Mouse (Mus musculus) neural tube, embryonic 15.5 days (tissue): ENCODE data around the gene Arid5b. TPM values are rescaled to one million over a fixed set of nuclear protein-coding genes. Genes with fewer than 3 reads are reported as not detected.

ENCODE experiments used
- ATAC-seq: fragments of 200-750 bp; cut with Nextera tagmentation; 2 replicates; pipeline ENCODE4 v1.8.0; 2017; ENCODE audit warnings: mild to moderate bottlenecking, moderate TSS enrichment, moderate library complexity; ENCODE audit not compliant: low FRiP score
- H3K27ac ChIP-seq: fragments of 300-500 bp; sonication (generic); replicated peaks from 2 replicates; pipeline ENCODE4 v1.5.1; 2015; ENCODE audit warnings: mild to moderate bottlenecking, inconsistent platforms
- H3K27me3 ChIP-seq: fragments of 300-500 bp; sonication (generic); replicated peaks from 2 replicates; pipeline ENCODE4 v1.6.1; 2015; ENCODE audit warnings: inconsistent platforms
- H3K36me3 ChIP-seq: fragments of 300-500 bp; sonication (generic); 2 replicates; pipeline ENCODE4 v1.6.1; 2015; ENCODE audit warnings: inconsistent platforms
- H3K4me1 ChIP-seq: fragments of 300-500 bp; sonication (generic); 2 replicates; pipeline ENCODE4 v1.6.1; 2015; ENCODE audit warnings: inconsistent platforms
- H3K4me2 ChIP-seq: fragments of 300-500 bp; sonication (generic); 2 replicates; pipeline ENCODE4 v1.6.1; 2015; ENCODE audit warnings: inconsistent platforms, mild to moderate bottlenecking, moderate library complexity
- H3K4me3 ChIP-seq: fragments of 300-500 bp; sonication (generic); replicated peaks from 2 replicates; pipeline ENCODE4 v1.5.1; 2015; ENCODE audit warnings: mild to moderate bottlenecking, inconsistent platforms
- H3K9ac ChIP-seq: fragments of 300-500 bp; sonication (generic); replicated peaks from 2 replicates; pipeline ENCODE4 v1.6.1; 2015; ENCODE audit warnings: mild to moderate bottlenecking, inconsistent platforms
- H3K9me3 ChIP-seq: fragments of 300-500 bp; sonication (generic); replicated peaks from 2 replicates; pipeline ENCODE4 v1.6.1; 2016; ENCODE audit warnings: inconsistent platforms
- WGBS: fragments of 180-500 bp; shearing (Covaris S2); methylation state at CpG from one replicate; pipeline ENCODE4 v1.1.7; 2015; ENCODE audit warnings: mixed read lengths; 5-methylcytosine and 5-hydroxymethylcytosine counted together
- polyA plus RNA-seq: library from polyadenylated mRNA; unstranded; fragments of >200 nt; fragmentation: Nextera tagmentation; extraction: Ambion mirVana; gene quantifications from 2 replicates; pipeline ENCODE4 v1.2.1, GENCODE M21; 2015

Arid5b gene
- polyA plus RNA-seq, 1 experiment from 2014 or later, result 18.4 TPM

DNA sequence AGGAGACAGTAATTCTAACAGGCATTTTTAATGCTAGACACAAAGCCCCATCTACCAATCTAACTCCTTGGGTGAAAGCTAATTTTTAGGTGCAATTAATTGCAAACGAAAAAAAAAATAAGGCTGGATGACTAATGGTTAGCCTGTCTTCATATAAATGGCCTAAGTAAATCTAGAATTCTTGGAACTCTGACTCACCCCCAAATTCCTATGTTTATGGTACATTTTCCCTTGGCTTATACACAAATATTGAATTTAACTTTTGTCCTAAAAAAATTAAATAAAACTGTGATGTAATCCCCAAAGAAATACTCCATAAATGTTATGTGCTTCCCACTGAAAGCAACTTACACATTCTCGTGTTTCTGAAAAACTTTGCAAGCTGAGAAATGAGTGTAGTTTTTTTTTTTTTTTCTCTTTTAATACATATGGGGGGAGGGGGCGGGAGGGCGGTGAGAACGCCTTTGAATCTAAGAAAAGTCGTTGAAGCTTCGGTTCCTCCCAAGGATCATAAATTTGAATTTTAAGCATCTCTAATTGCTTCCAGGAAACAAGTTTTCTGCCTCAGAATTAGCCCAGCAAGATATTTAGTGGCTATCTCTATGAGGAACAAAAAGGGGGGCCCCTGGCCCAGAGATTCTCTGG lies 31.8 kb downstream of the Arid5b start:
- no peaks in the 10 kb centered on the region for H3K9me3 ChIP-seq
- no peak for ATAC-seq
- peaks cover 10% of the 10 kb centered on the region; the same call in 1 of the 2 replicates for H3K4me1 ChIP-seq
- H3K27me3 ChIP-seq, result no peaks in the 10 kb centered on the region
- no peak overlapping the region for H3K4me2 ChIP-seq
- H3K27ac ChIP-seq, result no peak overlapping the region
- WGBS, result 35% methylated on average over 7 of the region's 7 CpGs
- no peak overlapping the region for H3K9ac ChIP-seq
- H3K36me3 ChIP-seq, result peaks cover 11% of the 10 kb centered on the region
- H3K4me3 ChIP-seq, result no peak overlapping the region

DNA sequence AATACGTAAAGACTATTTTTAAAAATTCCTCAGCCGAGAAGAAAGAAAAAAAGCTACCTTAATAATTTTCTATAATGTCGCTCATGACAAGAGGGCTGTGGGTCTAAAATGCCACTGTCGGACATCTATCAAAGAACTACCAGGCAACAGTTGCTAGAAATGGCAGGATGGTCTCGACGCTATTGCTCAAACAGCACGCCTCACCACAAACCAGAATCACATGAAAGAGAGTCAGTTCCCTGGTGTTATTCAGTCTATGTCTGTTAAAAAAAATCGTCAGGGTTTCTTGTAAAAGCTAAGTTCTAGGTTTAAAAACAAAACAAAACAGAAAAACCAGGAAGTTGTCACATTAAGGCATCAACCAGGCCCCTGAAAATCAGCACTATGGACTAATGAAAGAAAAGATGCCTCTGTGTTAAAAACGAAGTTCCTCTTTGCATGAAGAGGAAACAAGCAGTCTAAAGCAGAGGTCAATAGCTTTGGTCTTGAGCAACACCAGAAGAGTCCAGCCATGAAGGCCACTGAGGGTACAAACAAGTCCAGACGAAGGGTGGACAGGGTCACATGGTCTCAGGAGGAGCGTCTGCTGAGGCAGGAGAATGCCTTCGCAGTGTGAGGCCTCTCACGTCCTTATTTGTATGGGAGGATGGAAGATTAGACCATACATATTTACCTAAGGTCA lies 37.6 kb downstream of the Arid5b start:
- H3K4me2 ChIP-seq, result no peak overlapping the region
- H3K36me3 ChIP-seq, result peaks cover 17% of the 10 kb centered on the region
- H3K27ac ChIP-seq, result no peak overlapping the region
- ATAC-seq, result no peak
- WGBS, result 90% methylated on average over 13 of the region's 13 CpGs
- no peak overlapping the region for H3K4me3 ChIP-seq
- no peaks in the 10 kb centered on the region for H3K27me3 ChIP-seq
- H3K9ac ChIP-seq, result no peak overlapping the region
- H3K9me3 ChIP-seq, result no peaks in the 10 kb centered on the region
- H3K4me1 ChIP-seq, result peaks cover 9% of the 10 kb centered on the region; the same call in 1 of the 2 replicates

DNA sequence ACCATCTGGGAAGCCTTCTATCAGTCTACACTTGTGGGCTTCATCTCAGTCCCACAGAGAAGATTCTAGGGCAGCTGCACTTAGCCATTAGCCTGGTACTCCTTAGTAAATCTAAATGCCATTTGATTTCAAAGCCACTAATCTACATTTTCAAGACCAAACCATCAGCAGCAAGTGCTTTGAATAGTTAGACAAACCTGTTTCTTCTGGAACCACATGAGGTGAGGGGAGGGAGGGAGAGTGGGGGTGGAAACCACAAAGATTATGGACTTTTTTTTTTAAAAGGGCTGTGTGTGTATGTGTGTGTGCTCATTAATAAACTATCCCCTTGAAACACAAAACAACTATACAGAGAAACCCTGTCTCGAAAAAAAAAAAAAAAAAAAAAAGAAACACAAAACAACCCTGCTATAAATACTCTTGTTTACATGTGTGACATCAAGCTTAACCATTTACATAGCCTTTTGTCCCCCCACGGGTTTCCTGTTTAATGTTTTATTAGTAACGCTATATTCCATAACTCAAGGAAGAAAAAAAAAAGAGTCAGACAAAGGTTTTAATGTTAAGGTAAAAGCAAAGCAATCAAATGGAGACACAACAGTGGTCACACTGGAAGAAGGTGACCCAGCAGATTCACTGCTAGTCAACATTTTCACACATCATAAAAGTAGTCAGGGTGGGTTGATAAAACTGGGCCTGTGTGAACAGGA lies 38.3 kb downstream of the Arid5b start:
- Histone ChIP-seq H3K27me3 (no peaks in the 10 kb centered on the region), H3K27ac (no peak overlapping the region), H3K4me3 (no peak overlapping the region), H3K36me3 (peaks cover 17% of the 10 kb centered on the region), H3K9me3 (no peaks in the 10 kb centered on the region), H3K9ac (no peak overlapping the region), H3K4me2 (no peak overlapping the region), H3K4me1 (peaks cover 9% of the 10 kb centered on the region; the same call in 1 of the 2 replicates)
- ATAC-seq, result no peak
- 60% methylated on average over 3 of the region's 3 CpGs for WGBS

DNA sequence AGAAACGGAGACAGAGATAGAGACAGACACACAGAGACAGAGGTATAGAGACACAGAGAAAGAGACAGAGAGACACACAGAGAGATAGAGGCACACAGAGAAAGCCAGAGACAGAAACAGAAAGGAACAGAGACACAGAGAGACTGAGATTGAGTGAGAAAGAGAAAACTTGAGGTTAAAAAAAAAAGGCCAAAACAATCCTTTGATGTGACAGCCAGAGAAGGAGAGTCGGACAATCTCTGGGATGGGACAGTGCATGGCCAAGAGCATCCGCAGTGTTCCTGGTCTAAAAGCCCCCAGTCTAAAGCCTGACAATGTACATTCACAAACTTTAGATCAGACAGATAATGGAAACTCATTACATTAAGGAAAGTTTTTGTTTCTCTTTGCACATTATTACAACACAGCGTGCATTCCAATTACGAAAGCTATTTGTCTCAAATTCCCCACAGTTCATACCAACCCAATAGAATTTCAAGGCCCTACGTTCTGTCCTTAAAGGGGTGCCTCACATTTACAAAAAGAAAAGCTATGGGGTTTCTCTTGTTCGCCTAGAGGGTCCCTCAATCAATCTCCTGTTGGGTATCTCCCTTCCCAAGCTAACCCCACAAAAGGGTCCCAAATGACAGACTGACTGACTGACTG lies 39.0 kb downstream of the Arid5b start:
- no peak overlapping the region for H3K4me2 ChIP-seq
- peaks cover 17% of the 10 kb centered on the region for H3K36me3 ChIP-seq
- H3K9me3 ChIP-seq, result no peaks in the 10 kb centered on the region
- peaks cover 9% of the 10 kb centered on the region; the same call in 1 of the 2 replicates for H3K4me1 ChIP-seq
- WGBS, result 52% methylated on average over 7 of the region's 7 CpGs
- ATAC-seq, result no peak
- no peak overlapping the region for H3K27ac ChIP-seq
- no peak overlapping the region for H3K4me3 ChIP-seq
- no peaks in the 10 kb centered on the region for H3K27me3 ChIP-seq
- H3K9ac ChIP-seq, result no peak overlapping the region

DNA sequence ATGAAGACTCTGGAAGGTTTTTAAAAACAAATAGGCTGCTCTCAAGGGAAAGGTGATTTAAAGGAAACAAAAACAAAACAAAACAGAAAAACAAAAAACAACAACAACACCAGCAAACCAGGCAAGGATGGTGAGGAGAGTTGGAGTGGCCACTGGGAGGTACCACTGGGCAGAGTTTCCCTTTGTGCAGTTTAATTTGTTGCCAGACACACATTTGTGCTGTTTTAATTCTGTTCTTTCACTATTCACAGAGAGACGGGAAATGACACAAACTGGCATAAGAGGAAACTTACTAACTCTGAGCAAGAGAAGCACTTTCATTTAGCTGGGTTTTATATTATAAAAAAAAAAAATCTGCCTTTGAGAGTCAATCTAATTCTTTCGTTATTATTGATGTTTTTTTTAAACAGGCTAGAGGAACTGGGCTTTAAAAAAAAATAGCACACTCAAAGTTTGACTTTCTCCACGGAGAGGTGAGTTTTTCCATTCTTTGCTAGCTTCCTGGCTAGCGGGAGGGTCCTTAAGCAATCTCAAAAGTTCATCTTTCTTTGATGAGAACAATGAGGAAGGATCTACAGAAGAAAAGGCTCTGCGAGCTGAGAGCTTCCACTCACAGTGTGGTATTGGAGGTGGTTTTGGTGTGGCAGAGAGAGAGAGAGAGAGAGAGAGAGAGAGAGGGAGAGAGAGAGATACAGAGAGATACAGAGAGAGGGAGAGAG lies 39.7 kb downstream of the Arid5b start:
- ATAC-seq, result no peak

DNA sequence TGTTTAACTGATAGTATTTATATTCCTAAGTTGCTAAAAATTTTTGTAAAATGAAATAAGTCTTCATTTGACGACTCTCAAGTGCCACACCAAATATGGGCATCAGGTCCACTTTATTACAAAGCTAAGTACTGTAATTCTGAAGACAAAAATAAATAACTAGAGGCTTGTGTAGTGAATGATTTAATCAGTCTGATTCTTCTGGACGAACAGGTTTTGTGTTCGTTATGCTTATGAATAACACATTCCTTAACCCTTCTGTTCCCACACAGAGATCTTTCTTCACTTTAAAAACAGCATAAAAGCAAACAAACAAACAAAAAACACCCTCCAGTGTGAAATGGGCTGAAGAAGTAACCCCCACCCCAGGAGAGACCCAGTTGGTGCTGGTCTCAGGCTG lies 40.4 kb downstream of the Arid5b start:
- no peaks in the 10 kb centered on the region for H3K9me3 ChIP-seq
- no peak overlapping the region for H3K4me3 ChIP-seq
- no peak overlapping the region for H3K9ac ChIP-seq
- H3K36me3 ChIP-seq, result peaks cover 26% of the 10 kb centered on the region
- H3K4me1 ChIP-seq, result peaks cover 9% of the 10 kb centered on the region; the same call in 1 of the 2 replicates
- 38% methylated on average over 3 of the region's 3 CpGs for WGBS
- no peak for ATAC-seq
- no peak overlapping the region for H3K27ac ChIP-seq
- no peaks in the 10 kb centered on the region for H3K27me3 ChIP-seq
- H3K4me2 ChIP-seq, result no peak overlapping the region

More for the DNA sequence above, 39.7 kb downstream of the Arid5b start:
- H3K4me3 ChIP-seq, result no peak overlapping the region
- H3K9ac ChIP-seq, result no peak overlapping the region
- peaks cover 22% of the 10 kb centered on the region for H3K36me3 ChIP-seq
- no peak overlapping the region for H3K27ac ChIP-seq
- H3K9me3 ChIP-seq, result no peaks in the 10 kb centered on the region
- peaks cover 9% of the 10 kb centered on the region; the same call in 1 of the 2 replicates for H3K4me1 ChIP-seq
- H3K4me2 ChIP-seq, result no peak overlapping the region
- WGBS, result 49% methylated on average over 5 of the region's 5 CpGs
- no peaks in the 10 kb centered on the region for H3K27me3 ChIP-seq

DNA sequence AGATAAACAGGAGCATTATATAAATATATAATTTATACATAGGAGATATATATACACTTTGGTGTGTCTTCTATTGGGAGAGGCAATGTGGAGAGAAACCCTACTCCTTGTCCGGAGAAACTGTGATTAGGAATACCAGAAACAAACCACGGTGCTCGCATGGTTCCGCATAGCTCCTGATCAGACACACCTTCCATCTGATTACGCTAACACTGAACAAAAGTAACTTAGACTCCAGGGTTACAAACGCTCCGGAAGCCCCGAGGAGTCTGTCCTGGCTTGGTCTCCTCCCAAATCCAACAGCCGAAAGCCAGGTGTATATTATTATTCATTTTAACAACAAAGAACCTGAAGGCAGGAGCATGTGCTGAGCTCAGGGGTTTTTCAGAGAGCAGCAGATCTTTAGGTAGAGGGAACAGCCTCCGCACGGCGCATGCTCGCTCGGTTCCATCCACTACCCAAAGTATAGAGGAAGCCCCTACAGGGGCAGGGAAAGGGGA lies 41.5 kb downstream of the Arid5b start:
- peaks cover 9% of the 10 kb centered on the region; the same call in 1 of the 2 replicates for H3K4me1 ChIP-seq
- H3K27ac ChIP-seq, result no peak overlapping the region
- H3K9me3 ChIP-seq, result no peaks in the 10 kb centered on the region
- no peak for ATAC-seq
- H3K36me3 ChIP-seq, result peaks cover 15% of the 10 kb centered on the region
- no peak overlapping the region for H3K4me3 ChIP-seq
- no peak overlapping the region for H3K9ac ChIP-seq
- no peak overlapping the region for H3K4me2 ChIP-seq
- 88% methylated on average over 14 of the region's 14 CpGs for WGBS
- no peaks in the 10 kb centered on the region for H3K27me3 ChIP-seq

DNA sequence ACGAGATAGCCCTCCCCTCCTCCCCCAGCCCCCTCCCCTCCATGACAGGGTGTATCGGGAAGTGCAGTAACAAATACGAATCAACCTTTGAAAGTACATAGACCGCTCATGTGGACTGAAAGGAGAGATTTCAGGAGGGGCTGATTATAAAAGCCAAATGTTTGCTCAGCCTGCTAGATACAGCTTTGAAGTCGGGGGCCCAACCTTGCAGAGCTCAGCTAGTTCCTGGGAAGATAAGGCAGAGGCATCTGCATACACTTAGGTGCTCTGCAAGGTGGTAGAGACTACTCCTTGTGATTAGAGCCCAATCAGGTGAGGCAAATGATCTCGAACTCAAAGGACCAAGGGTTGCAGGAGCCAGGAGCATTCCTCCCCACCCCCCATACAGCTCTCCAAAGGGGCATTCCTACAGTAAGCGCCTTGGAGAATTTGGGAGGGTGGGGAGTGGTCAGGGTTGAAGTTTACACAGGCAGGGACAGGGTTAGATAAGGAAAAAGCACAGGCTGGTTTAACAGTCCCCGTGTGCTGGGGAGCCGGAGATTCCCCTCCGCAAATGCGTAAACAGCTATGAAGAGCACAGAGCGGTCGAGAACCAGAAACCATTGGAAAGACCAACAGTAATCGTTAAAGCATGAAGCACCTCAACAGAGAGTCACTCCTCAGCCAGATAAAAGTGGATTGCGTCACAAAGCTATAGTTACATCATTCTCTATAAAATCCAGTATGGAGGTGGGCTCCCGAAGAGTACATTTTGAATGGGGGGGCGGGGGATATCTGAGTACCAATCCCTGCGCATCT lies 47.0 kb downstream of the Arid5b start:
- H3K27ac ChIP-seq, result no peak overlapping the region
- WGBS, result 67% methylated on average over 18 of the region's 18 CpGs
- no peak overlapping the region for H3K9ac ChIP-seq
- H3K4me2 ChIP-seq, result no peak overlapping the region
- H3K4me1 ChIP-seq, result no peaks in the 10 kb centered on the region
- H3K36me3 ChIP-seq, result peaks cover 9% of the 10 kb centered on the region; the same call in 1 of the 2 replicates
- no peaks in the 10 kb centered on the region for H3K27me3 ChIP-seq
- no peak overlapping the region for H3K4me3 ChIP-seq
- no peaks in the 10 kb centered on the region for H3K9me3 ChIP-seq
- ATAC-seq, result no peak

DNA sequence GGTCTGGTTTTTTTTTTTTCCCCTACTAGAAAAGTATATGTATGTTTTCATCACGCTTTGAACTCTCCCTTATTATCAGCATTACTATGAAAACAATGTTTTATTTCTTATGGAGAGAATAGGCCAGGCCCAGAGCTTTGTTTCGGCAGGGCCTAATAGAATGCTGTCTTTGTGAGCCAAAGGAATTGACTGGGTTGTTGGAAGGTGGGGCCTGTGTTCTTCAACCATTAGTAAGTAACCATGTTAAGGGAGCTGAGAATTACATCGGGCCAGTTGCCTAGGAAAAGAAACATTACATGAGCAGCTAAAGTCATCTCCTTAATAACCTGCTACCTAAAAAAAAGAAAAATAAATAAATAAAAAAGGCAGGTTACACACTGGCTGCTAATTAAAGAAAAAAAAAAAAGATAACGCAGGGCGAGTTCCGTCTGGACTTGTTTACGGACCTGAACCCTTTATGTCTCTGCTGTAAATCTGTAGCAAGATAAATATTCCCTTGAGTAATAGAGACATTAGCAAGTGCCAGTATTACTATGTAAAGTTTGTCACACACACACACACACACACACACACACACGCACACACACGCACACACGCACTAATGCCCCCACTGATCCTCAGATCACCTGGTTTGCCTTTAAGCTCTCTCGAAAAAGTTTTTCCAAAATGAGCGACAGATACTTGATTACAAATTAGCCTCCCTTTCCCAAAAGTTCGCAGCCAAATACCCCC lies 47.7 kb downstream of the Arid5b start:
- Histone ChIP-seq H3K4me1 (no peaks in the 10 kb centered on the region), H3K9ac (no peak overlapping the region), H3K9me3 (no peaks in the 10 kb centered on the region), H3K4me3 (no peak overlapping the region), H3K27me3 (no peaks in the 10 kb centered on the region), H3K4me2 (no peak overlapping the region), H3K36me3 (peaks cover 9% of the 10 kb centered on the region; the same call in 1 of the 2 replicates), H3K27ac (no peak overlapping the region)
- no peak for ATAC-seq
- WGBS, result 61% methylated on average over 13 of the region's 13 CpGs
